Mouse (Mus musculus) left cerebral cortex, adult 9 months (tissue): Measurements from ENCODE around the gene Kmt2b.

Experiments
- DNase-seq, 2 experiments: peaks; one replicate each; pipeline ENCODE4 v3.0.0; 2022; ENCODE audit warnings: low spot score in 2 of 2

The Kmt2b gene

GRCm38 (mm10) chr7:30566033-30566432 lies 22.5 kb downstream of the Kmt2b start:
- no peak for DNase-seq

GRCm38 (mm10) chr7:30564970-30565571 lies 23.5 kb downstream of the Kmt2b start, which contains the start of gene Igflr1:
Gene Igflr1, plus strand, starts transcription at chr7:30565427.
- DNase-seq = no peak

DNA sequence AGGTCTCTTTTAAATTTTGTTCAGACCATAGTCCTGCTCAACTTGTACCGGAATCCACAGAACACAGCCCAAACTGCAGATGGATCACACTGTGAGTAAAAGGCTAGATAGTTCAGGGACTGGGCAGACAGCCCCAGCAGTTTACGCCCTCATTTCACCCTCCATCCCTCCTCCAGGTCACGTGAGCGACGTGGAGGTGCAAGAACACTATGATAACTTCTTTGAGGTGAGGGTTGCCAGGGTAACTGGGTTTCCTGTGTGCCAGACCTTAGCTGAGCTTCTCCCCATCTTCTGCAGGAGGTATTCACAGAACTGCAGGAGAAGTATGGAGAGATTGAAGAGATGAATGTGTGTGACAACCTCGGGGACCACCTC lies 24.6 kb downstream of the Kmt2b start:
- DNase-seq = no peak

DNA sequence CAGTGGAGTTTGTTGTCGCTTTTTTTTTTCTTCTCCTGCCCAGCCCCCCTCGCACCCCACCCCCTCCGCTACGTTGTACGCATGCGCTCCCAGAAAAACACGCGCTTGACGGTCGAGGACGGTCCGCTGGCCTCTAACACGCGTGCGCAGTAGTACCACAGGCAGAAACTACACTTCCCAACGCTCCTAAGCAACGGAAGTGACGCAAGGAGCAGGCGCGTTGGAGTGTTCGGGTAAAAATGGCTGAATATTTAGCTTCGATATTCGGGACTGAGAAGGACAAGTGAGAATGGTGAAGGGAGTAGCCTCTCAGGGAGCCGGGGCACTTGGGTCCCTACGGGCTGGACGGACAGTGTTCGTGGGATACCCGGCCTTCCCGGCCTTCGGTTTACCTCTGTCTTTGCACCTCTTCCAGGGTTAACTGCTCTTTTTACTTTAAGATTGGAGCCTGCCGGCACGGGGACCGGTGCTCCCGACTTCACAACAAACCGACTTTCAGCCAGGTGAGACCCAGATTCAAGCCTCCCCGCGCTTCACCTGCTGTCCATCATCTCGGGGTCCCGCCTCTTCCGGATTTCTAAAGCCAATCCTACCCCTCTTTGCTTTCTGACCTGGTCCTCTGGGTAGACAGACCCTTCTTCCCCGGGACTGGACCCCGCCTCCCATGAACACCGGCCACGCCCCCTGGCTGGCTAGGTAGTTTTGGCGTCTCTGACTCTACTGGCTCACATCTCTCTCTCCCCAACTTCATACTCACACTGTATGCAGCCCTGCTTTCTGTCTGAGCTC lies 25.2 kb downstream of the Kmt2b start, which contains the start of the genes U2af1l4, Gm49396 and Psenen:
U2af1l4 (plus strand) TSS at position 185 of the 789 bp plus-strand sequence.
Gm49396 (plus strand) TSS at position 228 of the 789 bp plus-strand sequence.
Psenen (minus strand) TSS at position 511 of the 789 bp plus-strand sequence.
- peak; percentile 92 to 97 for DNase-seq

DNA sequence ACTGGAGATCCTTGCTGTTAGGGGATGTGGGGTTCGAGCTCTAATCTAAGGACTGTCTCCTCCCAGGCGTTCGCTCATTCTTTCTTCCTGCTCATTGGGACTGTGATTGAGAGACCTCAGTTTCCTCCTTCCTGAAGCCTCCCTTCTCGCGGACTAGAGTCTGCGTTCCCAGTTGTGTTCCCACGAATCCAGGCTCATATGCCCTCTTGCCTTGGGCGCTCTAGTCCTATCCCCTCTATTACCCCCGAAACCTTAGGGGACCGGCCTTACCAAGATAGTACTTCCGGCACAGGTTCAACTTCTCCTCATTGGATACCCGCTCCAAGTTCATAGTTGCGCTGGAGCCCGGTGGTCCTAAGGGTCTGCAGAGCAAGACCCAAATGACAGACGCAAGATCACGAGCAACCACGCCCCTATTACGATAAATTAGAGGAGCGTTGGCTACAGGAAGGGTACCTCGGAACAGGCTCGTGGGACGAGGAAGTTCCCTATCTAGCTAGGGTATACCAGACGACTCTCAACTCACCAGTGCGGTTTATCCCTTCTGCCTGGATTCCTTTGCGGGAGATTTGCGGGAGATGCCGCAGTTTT lies 25.9 kb downstream of the Kmt2b start:
- peak in 1 of 2 experiments; percentile 55 for DNase-seq

DNA sequence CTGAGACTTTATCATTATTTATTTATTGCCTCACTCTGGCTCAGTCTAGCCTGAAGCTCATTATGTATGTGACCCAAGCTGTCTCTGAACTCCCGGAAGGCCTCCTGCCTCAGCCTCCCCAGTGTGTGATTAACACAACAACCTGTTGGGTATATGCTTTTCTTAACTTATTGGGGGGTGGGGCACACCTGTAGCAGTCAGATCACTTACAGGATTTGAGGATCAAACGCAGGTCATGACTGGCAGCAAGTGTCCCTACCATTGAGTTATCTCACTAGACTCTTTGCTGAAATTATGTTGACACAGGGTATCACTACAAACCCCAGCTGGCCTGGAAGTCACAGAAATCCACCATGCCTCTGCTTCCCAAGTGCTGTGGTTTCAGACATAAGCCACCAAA lies 28.2 kb downstream of the Kmt2b start:
- DNase-seq = no peak

DNA sequence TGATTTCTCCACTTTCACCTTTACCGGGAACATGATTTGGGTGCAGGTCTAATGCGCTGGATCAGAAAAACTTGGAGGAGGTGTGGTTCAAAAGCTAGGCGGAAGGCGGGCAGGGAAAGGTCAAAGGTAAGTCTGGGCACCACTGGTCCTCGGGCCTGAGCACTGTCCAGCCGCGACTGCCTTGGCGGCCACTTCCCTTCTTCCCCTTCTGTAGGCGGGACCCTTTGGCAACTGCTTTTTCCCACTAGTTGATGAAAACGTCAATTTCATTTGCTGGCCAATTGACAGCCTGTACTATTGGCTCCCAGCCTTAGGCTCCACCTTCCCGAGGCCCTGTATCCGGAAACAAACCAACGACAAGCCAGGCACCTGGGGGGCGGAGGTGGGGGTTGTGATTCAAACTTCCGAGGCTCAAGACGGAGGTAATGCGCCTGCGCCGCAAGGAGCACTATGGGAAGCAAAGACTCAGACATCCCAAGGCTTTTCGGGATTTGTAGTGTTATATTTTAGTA lies 29.0 kb downstream of the Kmt2b start, which contains the start of gene Lin37:
Lin37 (minus strand) TSS at position 396 of the 512 bp plus-strand sequence.
- peak; percentile 99 for DNase-seq

DNA sequence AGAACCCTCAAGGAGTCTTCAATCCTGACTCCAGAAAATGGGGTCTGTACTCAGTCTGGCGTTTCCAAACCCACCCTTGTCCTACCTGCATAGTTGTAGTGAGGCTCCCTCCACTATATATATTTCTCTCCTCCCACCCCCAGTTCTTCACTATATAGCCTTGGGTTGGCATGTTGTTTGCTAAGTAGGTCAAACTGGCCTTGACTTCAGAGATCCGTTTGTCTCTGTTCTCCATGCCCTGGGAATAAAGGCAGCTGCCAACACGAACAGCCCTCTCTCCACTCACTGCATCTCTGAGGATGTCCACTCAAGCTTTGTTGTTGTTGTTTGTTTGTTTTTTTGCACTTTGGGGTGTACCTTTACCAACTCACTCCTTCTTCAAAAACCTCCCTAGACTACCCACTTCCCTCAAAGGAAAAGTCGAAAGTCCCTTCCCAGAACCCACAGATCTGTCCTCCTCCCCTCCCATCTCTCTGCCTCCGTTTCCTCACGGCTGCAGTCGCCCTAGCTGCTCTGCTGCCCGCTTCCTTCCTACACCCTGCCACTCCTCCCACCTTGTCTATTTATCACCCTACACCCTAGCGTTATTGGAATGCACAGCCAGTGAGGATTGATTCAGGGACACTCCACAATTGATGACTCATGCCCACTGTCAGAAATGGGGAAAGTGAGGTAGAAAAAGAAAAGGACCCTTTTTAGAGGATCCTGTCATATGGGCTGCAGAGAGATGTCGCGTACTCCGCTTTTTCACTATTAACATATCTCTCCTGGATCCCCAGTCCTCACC lies 29.7 kb downstream of the Kmt2b start:
- no peak for DNase-seq

GRCm38 (mm10) chr7:30557901-30558514 lies 30.5 kb downstream of the Kmt2b start:
- no peak for DNase-seq

- DNase-seq = no peak
These were observed 31.5 kb downstream of the Kmt2b start for GRCm38 (mm10) chr7:30556894-30557536.

GRCm38 (mm10) chr7:30553810-30554584 lies 34.5 kb downstream of the Kmt2b start:
- DNase-seq = no peak

- DNase-seq = no peak
These were observed 35.4 kb downstream of the Kmt2b start for GRCm38 (mm10) chr7:30553021-30553589.

GRCm38 (mm10) chr7:30552102-30553020 lies 36.2 kb downstream of the Kmt2b start, which contains the start of the genes Hspb6 and Proser3:
Gene Hspb6, plus strand, starts transcription at chr7:30552178.
Gene Proser3, minus strand, starts transcription at chr7:30552299.
- DNase-seq = peak; percentile 93 to 98

DNA sequence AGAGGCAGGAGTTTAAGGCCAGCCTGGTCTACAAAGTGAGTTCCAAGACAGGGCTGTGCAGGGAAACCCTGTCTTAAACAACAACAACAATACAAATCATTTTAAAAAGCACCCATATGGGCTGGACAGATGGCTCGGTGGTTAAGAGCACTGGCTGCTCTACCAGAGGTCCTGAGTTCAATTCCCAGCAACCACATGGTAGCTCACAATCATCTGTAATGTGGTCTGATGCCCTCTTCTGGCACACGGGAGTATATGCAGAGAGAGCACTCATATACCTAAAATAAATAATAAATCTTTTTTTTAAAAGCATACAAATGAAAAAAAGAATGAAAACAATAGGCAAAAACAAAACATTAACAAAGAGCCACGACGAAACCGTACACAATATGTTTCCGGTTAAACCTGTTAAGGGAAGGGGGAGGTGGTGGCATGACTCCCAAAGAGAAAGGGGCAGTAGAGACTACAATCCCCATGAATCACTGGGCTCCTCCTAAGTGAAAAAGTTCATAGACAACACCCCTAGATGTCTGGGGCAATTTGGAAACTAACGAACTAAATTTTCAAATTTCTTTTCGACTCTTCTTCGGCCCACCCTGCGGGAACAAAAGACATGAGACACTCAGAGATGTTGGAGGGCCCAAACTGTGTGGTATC lies 37.0 kb downstream of the Kmt2b start:
- no peak for DNase-seq

GRCm38 (mm10) chr7:30550603-30551002 lies 37.9 kb downstream of the Kmt2b start:
- DNase-seq = no peak

DNA sequence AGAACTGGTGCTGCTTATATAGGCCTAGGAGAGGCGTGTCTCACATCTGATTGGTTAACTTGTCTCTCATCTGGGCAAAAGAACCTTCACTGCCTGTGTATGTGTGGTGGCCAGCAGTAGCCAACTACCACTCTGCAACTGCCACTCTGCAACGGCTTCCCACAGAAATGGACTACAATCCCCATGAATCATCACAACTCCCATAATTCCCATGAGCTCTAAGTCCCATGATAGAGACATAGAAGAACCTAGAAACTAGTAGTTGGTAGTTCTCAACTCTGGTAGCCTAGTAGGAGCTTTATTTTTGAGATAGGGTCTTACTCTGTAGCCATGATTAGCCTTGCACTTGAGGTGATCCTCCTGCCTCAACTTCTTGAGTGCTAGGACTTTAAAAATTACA lies 38.6 kb downstream of the Kmt2b start:
- no peak for DNase-seq

DNA sequence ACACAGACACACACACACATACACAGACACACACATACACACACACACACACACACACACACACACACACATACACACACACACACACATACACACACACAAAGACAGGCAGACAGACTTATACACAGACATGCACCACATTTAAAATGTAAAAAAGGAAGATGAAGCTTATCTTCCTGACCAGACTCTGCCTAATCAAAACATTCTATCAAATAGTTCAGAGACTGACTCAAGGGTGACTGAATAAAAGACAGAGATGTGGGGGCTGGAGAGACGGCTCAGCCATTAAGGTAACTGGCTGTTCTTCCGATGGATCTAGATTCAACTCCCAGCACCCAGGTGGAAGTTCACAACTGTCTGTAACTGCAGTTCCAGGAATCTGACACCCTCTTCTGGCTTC lies 44.2 kb downstream of the Kmt2b start:
- DNase-seq = no peak

GRCm38 (mm10) chr7:30540572-30540971 lies 48.0 kb downstream of the Kmt2b start:
- no peak for DNase-seq
